Mouse (Mus musculus): ENCODE measurements around the gene Rab3d.

DNA sequence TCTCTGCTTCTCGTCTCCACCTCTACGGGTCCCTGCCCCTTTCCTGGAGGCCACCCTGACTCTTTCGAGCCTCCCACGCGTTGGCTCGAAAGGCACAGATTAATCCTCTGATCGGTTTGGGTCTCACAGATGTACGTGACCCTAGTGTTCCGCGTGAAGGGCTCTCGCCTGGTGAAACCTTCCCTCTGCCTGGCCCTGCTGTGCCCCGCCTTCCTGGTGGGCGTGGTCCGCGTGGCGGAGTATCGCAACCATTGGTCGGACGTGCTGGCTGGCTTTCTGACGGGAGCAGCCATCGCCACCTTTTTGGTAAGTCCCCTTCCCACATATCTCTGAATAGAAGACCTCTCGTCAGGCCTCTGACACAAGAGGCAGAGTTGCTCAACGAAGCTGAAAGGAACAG, 26.3 kb upstream of the Rab3d start:
- no peak for TF ChIP-seq ZKSCAN1 (IDR thresholded peaks at IDR 0.05; ENCODE audit: low read depth, low read length)
- TF ChIP-seq RCOR1 (IDR thresholded peaks at IDR 0.05; ENCODE audit: low read depth, low read length), result no peak
- no peak for TF ChIP-seq CTCF (IDR thresholded peaks at IDR 0.05 in 2 of 3, conservative IDR thresholded peaks at IDR 0.05 in 1 of 3; ENCODE audit: control insufficient read depth in 1 of 3, insufficient read depth in 1 of 3, low read depth in 2 of 3, low read length in 3 of 3, poor library complexity in 1 of 3, severe bottlenecking in 1 of 3)
- TF ChIP-seq POLR2A (IDR thresholded peaks at IDR 0.05; ENCODE audit: control insufficient read depth in 1 of 2, insufficient read depth in 1 of 2, low read depth in 1 of 2, low read length in 2 of 2, poor library complexity in 1 of 2), result no peak
- TF ChIP-seq POLR2AphosphoS2 (IDR thresholded peaks at IDR 0.05; ENCODE audit: low read length), result no peak
- no peak for TF ChIP-seq POLR2AphosphoS5 (IDR thresholded peaks at IDR 0.05; ENCODE audit: borderline replicate concordance, low read depth, low read length)
- TF ChIP-seq USF2 (IDR thresholded peaks at IDR 0.05; ENCODE audit: borderline replicate concordance in 1 of 2, insufficient read depth in 1 of 2, low read depth in 1 of 2, low read length in 2 of 2), result no peak
- no peak for TF ChIP-seq CHD2 (IDR thresholded peaks at IDR 0.05; ENCODE audit: low read length)
- no peak for TF ChIP-seq ELF1 (IDR thresholded peaks at IDR 0.05; ENCODE audit: low read depth, low read length)
- TF ChIP-seq GATA1 (IDR thresholded peaks at IDR 0.05; ENCODE audit: low read depth, low read length), result no peak
- TF ChIP-seq CHD1 (IDR thresholded peaks at IDR 0.05; ENCODE audit: low read depth, low read length), result no peak
